Comparison of ENCODE assay signal across 8 mouse cellular contexts in the genomic region with DNA sequence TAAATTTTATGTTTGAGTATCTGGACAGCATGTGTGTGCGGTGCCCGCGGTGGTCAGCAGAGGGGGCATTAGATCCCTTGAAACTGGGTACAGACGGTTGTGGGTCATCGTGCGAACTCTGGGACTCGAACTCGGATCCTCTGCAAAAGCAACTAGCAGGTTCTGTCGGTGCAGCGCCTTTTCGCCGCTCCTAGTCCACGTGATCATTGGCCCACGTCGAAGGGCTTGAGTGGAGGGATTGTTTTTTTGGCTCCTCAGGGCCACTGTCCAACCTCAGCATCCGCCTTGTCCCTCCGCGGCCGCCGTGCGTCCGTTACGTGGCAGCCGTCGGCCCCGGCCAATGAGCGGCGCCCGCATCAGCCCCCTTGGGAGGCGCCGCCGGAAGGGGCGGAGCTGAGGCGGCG. TPM values are rescaled to one million over a fixed set of nuclear protein-coding genes. Genes with fewer than 3 reads are reported as not detected.
DNase-seq lines count a peak whose midpoint lies in the region; ATAC-seq lines count a peak whose summit lies in the region.

TSS of gene Tmed2 (plus strand) at position 313 of the 404 bp plus-strand sequence.

- peaks cover 14% of the 10 kb centered on the region for H3K4me1 ChIP-seq in hindbrain, embryonic 14.5 days (replicated peaks; ENCODE audit: control insufficient read depth, insufficient read depth, low read length)

- no peaks in the 10 kb centered on the region for H3K9me3 ChIP-seq in hindbrain, embryonic 14.5 days (ENCODE audit: control insufficient read depth, low read length)

- peak within 1 kb of the TSS; percentile 77 for H3K9ac ChIP-seq in hindbrain, embryonic 14.5 days

- peak; percentile 97 for DNase-seq in R1 (ENCODE audit: low read depth, low spot score)
- peak; percentile 98 for DNase-seq in cerebellum, postnatal 25 days
- DNase-seq in frontal cortex, postnatal 25 days (ENCODE audit: low spot score in 2 of 2): peak; percentile 90 to 92
- peak; percentile 97 for DNase-seq in hindbrain, embryonic 14.5 days (ENCODE audit: low spot score)
- peak; percentile 96 to 97 for DNase-seq in layer of hippocampus, postnatal 36 days
- peak; percentile 97 for DNase-seq in lung, postnatal 36 days
- DNase-seq in retina, postnatal 1 day: peak; percentile 99
- peak; percentile 85 to 93 for DNase-seq in urinary bladder, adult 18-20 months (ENCODE audit: low spot score in 2 of 2)

- H3K27ac ChIP-seq in hindbrain, embryonic 14.5 days: peak within 1 kb of the TSS; percentile 84

- peak within 1 kb of the TSS; percentile 88 for H3K4me2 ChIP-seq in hindbrain, embryonic 14.5 days (replicated peaks)

- ATAC-seq in hindbrain, embryonic 14.5 days (ENCODE audit: low FRiP score): peak; percentile 96

- H3K27me3 ChIP-seq in hindbrain, embryonic 14.5 days (ENCODE audit: control insufficient read depth, insufficient read depth, low read length): no peaks in the 10 kb centered on the region

- peak within 1 kb of the TSS; percentile 91 for H3K4me3 ChIP-seq in hindbrain, embryonic 14.5 days (replicated peaks; ENCODE audit: low read length)

- H3K36me3 ChIP-seq in hindbrain, embryonic 14.5 days (replicated peaks; ENCODE audit: control insufficient read depth, insufficient read depth): peaks cover 27% of the 10 kb centered on the region

- WGBS in hindbrain, embryonic 14.5 days: under 1% methylated on average over 33 of the region's 35 CpGs

RNA-seq across cellular contexts. Expression of gene Tmed2, which starts in this region (rescaled TPM):
- 354 and 374 TPM in 2 replicates for polyA plus RNA-seq in hindbrain, embryonic 14.5 days (2014; fragmentation: Nextera tagmentation; extraction: Ambion mirVana)
- 100 to 1,000 TPM; 102 to 106 TPM for total RNA-seq in layer of hippocampus, postnatal 36 days (2021)

Comparison
In these comparisons a context has a peak if more than half of its experiments do, and no peak if none do; other contexts are left out.
1. Peak in every context shown above with its lines: DNase-seq, ATAC-seq, H3K4me3 ChIP-seq and H3K27ac ChIP-seq.